Comparison of ENCODE assay signal across 30 mouse cellular contexts in the genomic region with DNA sequence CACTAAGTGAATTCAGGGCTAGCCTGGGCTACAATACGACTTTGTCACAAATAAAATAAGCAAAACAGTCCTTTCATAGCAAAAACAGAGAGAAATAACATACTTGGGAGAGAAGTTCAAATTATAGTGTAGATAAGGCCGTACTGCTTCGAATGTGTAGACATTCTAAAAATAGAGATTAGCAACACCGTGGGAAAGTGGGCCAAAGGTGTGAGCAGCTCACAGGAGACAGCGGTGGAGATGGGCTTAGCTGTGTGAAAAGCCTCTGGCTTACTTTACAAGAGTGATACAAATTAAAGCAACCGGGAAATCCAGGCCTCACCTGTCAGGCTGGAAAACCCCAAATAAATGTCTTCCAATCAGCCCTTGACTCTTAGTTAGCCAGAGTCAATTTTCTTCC.
DNase-seq lines count a peak whose midpoint lies in the region; ATAC-seq and TF ChIP-seq lines count a peak whose summit lies in the region.
"Had no signal": no experiment of that assay in that cellular context is flagged by ENCODE, and none has a peak within 500 bp of the region (broad histone marks: within the 10 kb centered on the region; RNA-seq: fewer than 3 reads in every experiment).

No protein-coding gene starts in this region.

- H3K27ac ChIP-seq in gastrocnemius, adult 2 months: peak overlapping the region; percentile 43; the same call in 1 of the 2 replicates
- peak overlapping the region; percentile 6 for H3K27ac ChIP-seq in heart, adult 2 months
- H3K27ac ChIP-seq in forebrain, embryonic 11.5 days (ENCODE audit: low read depth, low read length): no peak overlapping the region
- H3K27ac ChIP-seq: embryonic facial prominence, embryonic 12.5 days; embryonic facial prominence, embryonic 15.5 days; forebrain, embryonic 13.5 days; heart, embryonic 15.5 days; hindbrain, embryonic 10.5 days; hindbrain, embryonic 13.5 days; intestine, embryonic 15.5 days had no signal

- intact Hi-C loops in gastrocnemius, adult 2 months (cut with DNase I): no loop called here
- intact Hi-C loops in gastrocnemius, postnatal 36 days (cut with DNase I): no loop called here
- intact Hi-C loops in heart, adult 2 months (cut with DNase I): no loop called here
- intact Hi-C loops in heart, postnatal 36 days (cut with DNase I): loop anchor here (10.0 kb wide), 1 partner anchor 493 kb away; no protein-coding TSS in a partner anchor
- intact Hi-C loops in heart, postnatal 10 days (cut with DNase I): no loop called here

- H3K9ac ChIP-seq in heart, adult 2 months (ENCODE audit: low read depth, low read length): no peak overlapping the region
- H3K9ac ChIP-seq in forebrain, embryonic 11.5 days (ENCODE audit: low read length): no peak overlapping the region
- H3K9ac ChIP-seq: embryonic facial prominence, embryonic 12.5 days; embryonic facial prominence, embryonic 15.5 days; forebrain, embryonic 13.5 days; heart, embryonic 15.5 days; hindbrain, embryonic 13.5 days; intestine, embryonic 15.5 days had no signal

- no peaks in the 10 kb centered on the region for H3K9me3 ChIP-seq in forebrain, embryonic 11.5 days (ENCODE audit: control insufficient read depth, low read length)
- H3K9me3 ChIP-seq: embryonic facial prominence, embryonic 12.5 days; embryonic facial prominence, embryonic 15.5 days; forebrain, embryonic 13.5 days; hindbrain, embryonic 10.5 days; hindbrain, embryonic 13.5 days; intestine, embryonic 15.5 days had no signal

- DNase-seq in gastrocnemius, adult 2 months: peak; percentile 28
- no peak for DNase-seq in gastrocnemius, postnatal 36 days
- DNase-seq in heart, adult 2 months: peak in 1 of 2 experiments; percentile 17
- DNase-seq in heart, postnatal 36 days: no peak
- DNase-seq in adipocyte (ENCODE audit: low spot score): peak; percentile 25
- DNase-seq in heart, postnatal 10 days: peak; percentile 47 to 51
- no peak for DNase-seq in left cerebral cortex, adult 11 months (ENCODE audit: low spot score)
- no peak for DNase-seq in forebrain, embryonic 11.5 days (ENCODE audit: low spot score)
- DNase-seq: adrenal gland, adult 2 months; adrenal gland, postnatal 14 days; B cell, adult 2 months; cerebellum, adult 11 months; cerebellum, adult 2 months; cerebellum, adult 9-11 months; cerebellum, postnatal 25 days; gastrocnemius, postnatal 25 days; kidney, adult 11 months; kidney, adult 9 months had no signal

- TF ChIP-seq CTCF in gastrocnemius, adult 2 months (IDR thresholded peaks at IDR 0.05): no peak
- no peak for TF ChIP-seq CTCF in heart, adult 2 months (IDR thresholded peaks at IDR 0.05)

- H3K4me3 ChIP-seq in gastrocnemius, adult 2 months: no peak overlapping the region
- no peak overlapping the region for H3K4me3 ChIP-seq in heart, adult 2 months
- H3K4me3 ChIP-seq in forebrain, embryonic 11.5 days (ENCODE audit: low read depth, low read length): no peak overlapping the region
- H3K4me3 ChIP-seq: embryonic facial prominence, embryonic 12.5 days; embryonic facial prominence, embryonic 15.5 days; forebrain, embryonic 13.5 days; heart, embryonic 15.5 days; hindbrain, embryonic 10.5 days; hindbrain, embryonic 13.5 days; intestine, embryonic 15.5 days had no signal

- no peak for ATAC-seq in forebrain, embryonic 11.5 days (replicated peaks; ENCODE audit: low FRiP score)
- ATAC-seq: forebrain, embryonic 13.5 days; forebrain, embryonic 16.5 days; hindbrain, embryonic 16.5 days; intestine, embryonic 15.5 days; Patski had no signal

- no peak overlapping the region for H3K4me2 ChIP-seq in forebrain, embryonic 11.5 days (ENCODE audit: low read depth, low read length, severe bottlenecking)
- H3K4me2 ChIP-seq: embryonic facial prominence, embryonic 12.5 days; embryonic facial prominence, embryonic 15.5 days; forebrain, embryonic 13.5 days; heart, embryonic 15.5 days; hindbrain, embryonic 13.5 days; intestine, embryonic 15.5 days had no signal

- TF ChIP-seq EP300 in heart, adult 2 months (IDR thresholded peaks at IDR 0.05; ENCODE audit: insufficient read depth, low read depth, low read length): no peak

- no peaks in the 10 kb centered on the region for H3K27me3 ChIP-seq in heart, adult 2 months (ENCODE audit: control insufficient read depth, insufficient read depth, low read length)
- no peaks in the 10 kb centered on the region for H3K27me3 ChIP-seq in forebrain, embryonic 11.5 days (ENCODE audit: control insufficient read depth, insufficient read depth, low read length)
- H3K27me3 ChIP-seq: CH12.LX; embryonic facial prominence, embryonic 12.5 days; embryonic facial prominence, embryonic 15.5 days; forebrain, embryonic 13.5 days; heart, embryonic 15.5 days; hindbrain, embryonic 13.5 days; intestine, embryonic 15.5 days; Patski had no signal

- H3K79me2 ChIP-seq in heart, adult 2 months (replicated peaks; ENCODE audit: control insufficient read depth, insufficient read depth, low read length): no peaks in the 10 kb centered on the region

- H3K36me3 ChIP-seq in heart, adult 2 months (ENCODE audit: control insufficient read depth, insufficient read depth, low read length): peaks cover 9% of the 10 kb centered on the region; the same call in 1 of the 2 replicates
- no peaks in the 10 kb centered on the region for H3K36me3 ChIP-seq in forebrain, embryonic 11.5 days (ENCODE audit: control insufficient read depth, insufficient read depth, low read length)
- H3K36me3 ChIP-seq: embryonic facial prominence, embryonic 12.5 days; G1E; heart, embryonic 15.5 days; hindbrain, embryonic 10.5 days; hindbrain, embryonic 13.5 days; intestine, embryonic 15.5 days had no signal

- TF ChIP-seq POLR2A in heart, adult 2 months (IDR thresholded peaks at IDR 0.05; ENCODE audit: insufficient read depth, low read depth, low read length): no peak

- no peaks in the 10 kb centered on the region; the same call in 1 of the 2 replicates for H3K4me1 ChIP-seq in heart, adult 2 months (ENCODE audit: control insufficient read depth, insufficient read depth, low read length)
- H3K4me1 ChIP-seq in forebrain, embryonic 11.5 days (replicated peaks; ENCODE audit: control insufficient read depth, insufficient read depth, low read length): no peaks in the 10 kb centered on the region
- H3K4me1 ChIP-seq: embryonic facial prominence, embryonic 12.5 days; embryonic facial prominence, embryonic 15.5 days; hindbrain, embryonic 10.5 days; hindbrain, embryonic 13.5 days; intestine, embryonic 15.5 days had no signal

- WGBS in heart, adult 2 months: 41% methylated on average over 6 of the region's 6 CpGs
- 89% methylated on average over 6 of the region's 6 CpGs for WGBS in forebrain, embryonic 11.5 days

Comparison
In these comparisons a context has a peak if more than half of its experiments do, and no peak if none do; other contexts are left out.
1. DNase-seq: peak in gastrocnemius, adult 2 months (single experiment), adipocyte (single experiment) and heart, postnatal 10 days (2 of 2); none in gastrocnemius, postnatal 36 days (0 of 2), heart, postnatal 36 days (0 of 2), left cerebral cortex, adult 11 months (single experiment) and forebrain, embryonic 11.5 days (single experiment).